Mouse (Mus musculus): Measurements from ENCODE around the gene Lgr4. TPM values are rescaled to one million over a fixed set of nuclear protein-coding genes. Genes with fewer than 3 reads are reported as not detected.
A peak's percentile ranks its signal among the peaks of the same experiment; 100 is the strongest.

Gene Lgr4
- total and polyA plus RNA-seq, 2 experiments from 2014 or later, result 10.9 to 49.7 TPM

DNA sequence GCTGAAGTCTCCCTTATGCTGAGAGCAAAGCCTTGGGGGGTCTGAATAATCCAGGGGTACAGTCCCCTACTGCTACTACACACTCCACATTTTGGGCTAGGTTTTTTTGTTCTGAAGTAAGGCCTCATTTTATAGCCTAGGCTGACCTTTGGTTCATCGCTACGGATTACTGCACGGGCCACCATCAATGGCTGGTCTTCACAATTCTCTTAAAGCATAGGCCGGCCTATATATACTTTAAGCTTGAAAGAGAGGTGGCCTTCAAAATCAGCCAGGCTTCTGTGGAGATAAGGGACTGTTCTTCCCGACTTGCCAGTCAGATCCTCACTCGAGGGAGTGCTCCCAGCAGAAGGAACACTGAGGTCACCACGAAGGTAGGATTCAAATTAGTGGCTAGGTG, 14.6 kb upstream of the Lgr4 start:
- no peak overlapping the region for H3K4me3 ChIP-seq (ENCODE audit: low read depth, low read length)
- no peak overlapping the region for H3K27ac ChIP-seq (ENCODE audit: low read depth)
- ATAC-seq (ENCODE audit: insufficient read depth, low read depth), result no peak
- no peak overlapping the region for H3K4me2 ChIP-seq (ENCODE audit: low read depth, low read length)
- H3K4me1 ChIP-seq (ENCODE audit: control insufficient read depth, insufficient read depth), result no peaks in the 10 kb centered on the region
- H3K9ac ChIP-seq (replicated peaks; ENCODE audit: low read depth, low read length), result no peak overlapping the region
- WGBS, result 66% methylated on average over 7 of the region's 7 CpGs
- peaks cover 41% of the 10 kb centered on the region for H3K36me3 ChIP-seq (replicated peaks; ENCODE audit: control insufficient read depth, insufficient read depth, low read length)
- DNase-seq (ENCODE audit: low spot score), result no peak
- no peaks in the 10 kb centered on the region for H3K9me3 ChIP-seq (replicated peaks; ENCODE audit: control insufficient read depth, low read length)
- H3K27me3 ChIP-seq (ENCODE audit: control insufficient read depth, insufficient read depth, low read length), result no peaks in the 10 kb centered on the region
- TF ChIP-seq CTCF (IDR thresholded peaks at IDR 0.05; ENCODE audit: low read depth), result no peak
- TF ChIP-seq EP300 (IDR thresholded peaks at IDR 0.05; ENCODE audit: low read depth), result no peak

DNA sequence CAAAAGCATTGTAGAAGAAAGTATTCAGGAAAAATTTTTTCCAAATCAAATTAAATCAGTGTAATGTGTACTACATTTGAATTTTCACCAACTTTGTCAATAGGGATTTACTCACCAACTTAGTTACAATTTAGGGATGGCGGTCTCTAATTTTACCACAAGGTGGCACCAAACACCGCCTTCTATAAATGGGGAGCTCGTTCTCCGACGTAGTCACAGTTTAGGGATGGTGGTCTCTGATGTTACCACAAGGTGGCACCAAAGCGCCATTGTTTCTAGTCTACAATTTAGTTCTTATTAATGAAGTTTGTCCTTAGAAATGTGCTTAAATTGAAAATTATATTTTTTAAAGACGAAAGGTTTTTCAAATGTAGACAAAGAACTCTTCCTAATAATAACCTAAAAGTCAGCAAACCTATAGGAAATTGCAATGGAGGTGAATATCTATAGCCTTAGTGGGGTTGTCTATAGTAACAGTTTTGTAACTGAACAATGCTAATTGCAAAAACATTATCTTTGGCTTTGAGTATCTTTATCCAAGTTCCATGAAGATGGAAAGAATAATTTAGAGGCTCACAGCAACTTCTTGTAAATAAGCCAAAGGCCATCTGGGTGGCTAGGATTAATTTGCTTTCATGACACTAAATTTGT, 13.2 kb upstream of the Lgr4 start:
- ATAC-seq (ENCODE audit: insufficient read depth, low read depth) (peak; percentile 66; the same call in 1 of the 2 replicates), DNase-seq (ENCODE audit: low spot score) (peak; percentile 76)
- Histone ChIP-seq H3K9ac (replicated peaks; ENCODE audit: low read depth, low read length) (no peak overlapping the region), H3K9me3 (replicated peaks; ENCODE audit: control insufficient read depth, low read length) (no peaks in the 10 kb centered on the region), H3K4me1 (ENCODE audit: control insufficient read depth, insufficient read depth) (no peaks in the 10 kb centered on the region), H3K27ac (ENCODE audit: low read depth) (no peak overlapping the region), H3K36me3 (replicated peaks; ENCODE audit: control insufficient read depth, insufficient read depth, low read length) (peaks cover 28% of the 10 kb centered on the region), H3K4me2 (ENCODE audit: low read depth, low read length) (no peak overlapping the region), H3K4me3 (ENCODE audit: low read depth, low read length) (no peak overlapping the region), H3K27me3 (ENCODE audit: control insufficient read depth, insufficient read depth, low read length) (no peaks in the 10 kb centered on the region)
- under 1% methylated on average over 7 of the region's 7 CpGs for WGBS
- TF ChIP-seq CTCF (IDR thresholded peaks at IDR 0.05; ENCODE audit: low read depth), result peak; percentile 99
- no peak for TF ChIP-seq EP300 (IDR thresholded peaks at IDR 0.05; ENCODE audit: low read depth)

DNA sequence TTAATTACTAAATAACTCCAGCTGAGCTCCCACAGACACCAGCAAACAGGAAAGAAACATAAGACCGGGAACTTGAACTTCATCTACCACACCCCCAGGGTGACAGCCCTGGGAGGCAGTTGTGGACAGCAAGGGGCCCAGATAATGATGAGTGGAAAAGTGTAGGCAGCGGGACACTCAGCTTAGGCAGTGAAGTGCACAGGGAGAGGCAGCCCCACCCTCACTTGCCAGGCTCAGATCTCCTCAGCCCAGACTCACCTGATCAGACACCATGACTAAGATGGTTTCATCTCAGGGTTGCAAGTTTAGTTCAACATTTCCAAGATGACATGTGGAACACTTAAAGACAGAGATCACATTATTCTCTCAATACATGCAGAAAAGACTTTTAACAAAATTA, 8.3 kb upstream of the Lgr4 start:
- Histone ChIP-seq H3K9me3 (replicated peaks; ENCODE audit: control insufficient read depth, low read length) (no peaks in the 10 kb centered on the region), H3K27me3 (ENCODE audit: control insufficient read depth, insufficient read depth, low read length) (no peaks in the 10 kb centered on the region), H3K9ac (replicated peaks; ENCODE audit: low read depth, low read length) (no peak overlapping the region), H3K4me1 (ENCODE audit: control insufficient read depth, insufficient read depth) (no peaks in the 10 kb centered on the region), H3K4me2 (ENCODE audit: low read depth, low read length) (no peak overlapping the region), H3K27ac (ENCODE audit: low read depth) (no peak overlapping the region), H3K36me3 (replicated peaks; ENCODE audit: control insufficient read depth, insufficient read depth, low read length) (no peaks in the 10 kb centered on the region), H3K4me3 (ENCODE audit: low read depth, low read length) (no peak overlapping the region)
- ATAC-seq (ENCODE audit: insufficient read depth, low read depth), result no peak
- DNase-seq (ENCODE audit: low spot score), result no peak
- 41% methylated on average over 2 of the region's 2 CpGs for WGBS
- TF ChIP-seq EP300 (IDR thresholded peaks at IDR 0.05; ENCODE audit: low read depth), result no peak
- no peak for TF ChIP-seq CTCF (IDR thresholded peaks at IDR 0.05; ENCODE audit: low read depth)

DNA sequence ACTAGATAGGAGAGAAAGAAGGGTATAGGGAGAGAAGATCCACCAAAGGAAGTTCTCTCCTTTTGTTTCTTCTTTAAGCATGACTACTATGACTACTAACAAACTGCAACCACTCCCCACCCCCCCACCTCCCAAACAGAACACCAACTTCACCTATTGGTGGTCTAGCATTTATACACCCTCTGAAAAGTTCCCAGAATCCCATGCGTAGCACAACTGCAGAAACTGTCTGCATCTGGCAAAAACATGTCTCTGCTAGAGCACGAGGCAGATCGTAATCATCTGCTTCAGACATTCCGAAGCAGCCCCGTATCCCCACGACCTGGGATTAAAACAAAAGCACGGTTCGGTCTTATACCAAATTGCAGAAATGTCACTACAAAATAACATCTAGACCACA, 5.2 kb upstream of the Lgr4 start:
- ATAC-seq (ENCODE audit: insufficient read depth, low read depth), result no peak
- no peak for DNase-seq (ENCODE audit: low spot score)
- no peaks in the 10 kb centered on the region for H3K27me3 ChIP-seq (ENCODE audit: control insufficient read depth, insufficient read depth, low read length)
- WGBS, result 94% methylated on average over 8 of the region's 8 CpGs
- TF ChIP-seq EP300 (IDR thresholded peaks at IDR 0.05; ENCODE audit: low read depth) (no peak), CTCF (IDR thresholded peaks at IDR 0.05; ENCODE audit: low read depth) (no peak)
- H3K9me3 ChIP-seq (replicated peaks; ENCODE audit: control insufficient read depth, low read length), result no peaks in the 10 kb centered on the region
- no peak overlapping the region for H3K4me3 ChIP-seq (ENCODE audit: low read depth, low read length)
- H3K9ac ChIP-seq (replicated peaks; ENCODE audit: low read depth, low read length), result no peak overlapping the region
- H3K4me2 ChIP-seq (ENCODE audit: low read depth, low read length), result no peak overlapping the region
- no peak overlapping the region for H3K27ac ChIP-seq (ENCODE audit: low read depth)
- H3K4me1 ChIP-seq (ENCODE audit: control insufficient read depth, insufficient read depth), result no peaks in the 10 kb centered on the region
- H3K36me3 ChIP-seq (replicated peaks; ENCODE audit: control insufficient read depth, insufficient read depth, low read length), result no peaks in the 10 kb centered on the region

DNA sequence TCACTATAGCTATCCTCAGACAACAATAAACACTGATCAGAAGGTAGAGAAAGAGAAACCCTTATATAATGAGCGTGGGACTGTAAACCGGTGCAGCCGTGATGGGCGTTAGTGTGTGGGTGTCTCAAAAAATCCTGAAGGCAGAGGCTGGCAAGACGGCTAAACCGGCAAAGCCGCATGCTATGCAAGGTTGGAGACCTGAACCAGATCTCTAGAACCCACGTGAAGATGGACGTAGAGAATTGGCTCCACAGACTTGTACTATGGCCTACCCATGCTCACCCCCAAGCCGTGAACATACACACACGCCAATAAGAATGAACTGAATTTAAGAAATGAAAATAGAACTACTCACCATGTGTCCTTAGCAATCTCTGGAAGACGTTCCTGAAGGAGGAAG, 4.7 kb upstream of the Lgr4 start:
- Histone ChIP-seq H3K4me2 (ENCODE audit: low read depth, low read length) (no peak overlapping the region), H3K36me3 (replicated peaks; ENCODE audit: control insufficient read depth, insufficient read depth, low read length) (no peaks in the 10 kb centered on the region), H3K9ac (replicated peaks; ENCODE audit: low read depth, low read length) (no peak overlapping the region), H3K27ac (ENCODE audit: low read depth) (no peak overlapping the region), H3K27me3 (ENCODE audit: control insufficient read depth, insufficient read depth, low read length) (no peaks in the 10 kb centered on the region), H3K4me3 (ENCODE audit: low read depth, low read length) (no peak overlapping the region), H3K9me3 (replicated peaks; ENCODE audit: control insufficient read depth, low read length) (no peaks in the 10 kb centered on the region), H3K4me1 (ENCODE audit: control insufficient read depth, insufficient read depth) (no peaks in the 10 kb centered on the region)
- no peak for DNase-seq (ENCODE audit: low spot score)
- no peak for ATAC-seq (ENCODE audit: insufficient read depth, low read depth)
- 80% methylated on average over 12 of the region's 12 CpGs for WGBS
- TF ChIP-seq EP300 (IDR thresholded peaks at IDR 0.05; ENCODE audit: low read depth) (no peak), CTCF (IDR thresholded peaks at IDR 0.05; ENCODE audit: low read depth) (no peak)

DNA sequence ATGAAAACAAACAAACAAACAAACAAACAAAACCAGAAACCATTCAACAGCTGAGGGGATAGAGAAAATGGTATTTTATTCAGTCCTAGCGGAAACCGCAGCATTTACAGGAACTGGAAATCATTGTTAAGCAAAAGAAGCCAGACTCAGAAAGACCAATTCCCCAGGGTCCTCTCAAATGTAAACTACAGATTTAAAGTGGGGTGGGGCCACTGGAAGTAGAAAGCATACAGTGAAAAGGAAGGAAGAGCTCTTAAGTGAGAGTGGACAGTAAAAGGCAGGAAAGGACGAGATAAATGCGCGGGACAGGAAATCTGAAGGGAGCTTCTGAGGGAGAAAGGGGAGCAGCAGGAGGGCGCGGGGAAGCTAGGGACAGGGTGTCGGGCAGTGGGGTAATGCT, 4.2 kb upstream of the Lgr4 start:
- 62% methylated on average over 8 of the region's 8 CpGs for WGBS
- TF ChIP-seq EP300 (IDR thresholded peaks at IDR 0.05; ENCODE audit: low read depth), result no peak
- TF ChIP-seq CTCF (IDR thresholded peaks at IDR 0.05; ENCODE audit: low read depth), result no peak
- Histone ChIP-seq H3K27ac (ENCODE audit: low read depth) (no peak overlapping the region), H3K9me3 (replicated peaks; ENCODE audit: control insufficient read depth, low read length) (no peaks in the 10 kb centered on the region), H3K4me3 (ENCODE audit: low read depth, low read length) (no peak overlapping the region), H3K4me2 (ENCODE audit: low read depth, low read length) (no peak overlapping the region), H3K9ac (replicated peaks; ENCODE audit: low read depth, low read length) (no peak overlapping the region), H3K36me3 (replicated peaks; ENCODE audit: control insufficient read depth, insufficient read depth, low read length) (no peaks in the 10 kb centered on the region), H3K27me3 (ENCODE audit: control insufficient read depth, insufficient read depth, low read length) (no peaks in the 10 kb centered on the region), H3K4me1 (ENCODE audit: control insufficient read depth, insufficient read depth) (no peaks in the 10 kb centered on the region)
- no peak for ATAC-seq (ENCODE audit: insufficient read depth, low read depth)
- no peak for DNase-seq (ENCODE audit: low spot score)

All from heart, postnatal 0 days (tissue).